Mouse (Mus musculus) liver, adult 2 months (tissue): ENCODE data around the gene Arl15.

Experiments
- CTCF ChIP-seq: fragments of 200-500 bp; IDR thresholded peaks from 2 replicates; pipeline ENCODE4 v1.5.1; 2011; ENCODE audit warnings: low read depth, low read length, control low read depth
- POLR2A ChIP-seq: fragments of 200-500 bp; IDR thresholded peaks from 2 replicates; pipeline ENCODE4 v1.6.1; 2011; ENCODE audit warnings: low read length, control low read depth; ENCODE audit not compliant: insufficient read depth; ENCODE audit errors: extremely low read depth

- TF ChIP-seq CTCF (no peak), POLR2A (no peak)
Measured at GRCm38 (mm10) chr13:113990247-113990646, 195.9 kb downstream of the Arl15 start.
